In genomic region chr17:56608699-56609098, GRCm38 (mm10) we compare ENCODE assay signal across 8 mouse cellular contexts. TPM values are rescaled to one million over a fixed set of nuclear protein-coding genes. Genes with fewer than 3 reads are reported as not detected.
A peak's percentile ranks its signal among the peaks of the same experiment; 100 is the strongest.
DNase-seq lines count a peak whose midpoint lies in the region; ATAC-seq lines count a peak whose summit lies in the region.

No protein-coding gene starts in this region.

- H3K4me1 ChIP-seq in neural tube, embryonic 11.5 days (ENCODE audit: control insufficient read depth, insufficient read depth, low read length), result peaks cover 6% of the 10 kb centered on the region; the same call in 1 of the 2 replicates
- H3K4me1 ChIP-seq in limb, embryonic 13.5 days, result peaks cover 29% of the 10 kb centered on the region
- H3K4me1 ChIP-seq in stomach, embryonic 16.5 days (ENCODE audit: control insufficient read depth, insufficient read depth, low read length), result peaks cover 12% of the 10 kb centered on the region

- 55% methylated on average over 5 of the region's 5 CpGs for WGBS in neural tube, embryonic 11.5 days
- 45% methylated on average over 5 of the region's 5 CpGs for WGBS in limb, embryonic 13.5 days
- WGBS in stomach, embryonic 16.5 days, result 49% methylated on average over 5 of the region's 5 CpGs

- intact Hi-C loops in gastrocnemius, postnatal 14 days (cut with DNase I; ENCODE audit: low total_unique reads), result no loop called here

- no peaks in the 10 kb centered on the region for H3K27me3 ChIP-seq in neural tube, embryonic 11.5 days (ENCODE audit: control insufficient read depth, insufficient read depth, low read length)
- H3K27me3 ChIP-seq in limb, embryonic 13.5 days, result no peaks in the 10 kb centered on the region
- H3K27me3 ChIP-seq in stomach, embryonic 16.5 days (ENCODE audit: control insufficient read depth, insufficient read depth, low read length), result no peaks in the 10 kb centered on the region

- ATAC-seq in cerebellum, adult (ENCODE audit: insufficient number of reproducible peaks, low FRiP score, low TSS enrichment), result no peak
- no peak for ATAC-seq in neural tube, embryonic 11.5 days (ENCODE audit: insufficient read depth, low FRiP score, low TSS enrichment)
- ATAC-seq in limb, embryonic 13.5 days (ENCODE audit: low FRiP score, low read depth), result no peak
- ATAC-seq in stomach, embryonic 16.5 days (ENCODE audit: insufficient read depth, low FRiP score), result no peak

- H3K9ac ChIP-seq in neural tube, embryonic 11.5 days (ENCODE audit: low read length), result peak overlapping the region; percentile 71
- H3K9ac ChIP-seq in limb, embryonic 13.5 days, result peak overlapping the region; percentile 85
- H3K9ac ChIP-seq in stomach, embryonic 16.5 days (ENCODE audit: low read length), result peak overlapping the region; percentile 78

- H3K9me3 ChIP-seq in neural tube, embryonic 11.5 days (ENCODE audit: control insufficient read depth, low read length), result no peaks in the 10 kb centered on the region
- H3K9me3 ChIP-seq in limb, embryonic 13.5 days, result no peaks in the 10 kb centered on the region
- H3K9me3 ChIP-seq in stomach, embryonic 16.5 days (replicated peaks; ENCODE audit: control insufficient read depth, low read length), result no peaks in the 10 kb centered on the region

- H3K4me3 ChIP-seq in neural tube, embryonic 11.5 days (ENCODE audit: low read depth, low read length), result peak overlapping the region; percentile 47
- peak overlapping the region; percentile 71 for H3K4me3 ChIP-seq in limb, embryonic 13.5 days
- H3K4me3 ChIP-seq in stomach, embryonic 16.5 days (replicated peaks; ENCODE audit: low read length), result peak overlapping the region; percentile 83

- H3K4me2 ChIP-seq in neural tube, embryonic 11.5 days (ENCODE audit: low read depth), result peak overlapping the region; percentile 65
- H3K4me2 ChIP-seq in limb, embryonic 13.5 days (replicated peaks), result peak overlapping the region; percentile 88
- peak overlapping the region; percentile 92 for H3K4me2 ChIP-seq in stomach, embryonic 16.5 days (ENCODE audit: low read depth, low read length)

- peaks cover 29% of the 10 kb centered on the region for H3K36me3 ChIP-seq in neural tube, embryonic 11.5 days (ENCODE audit: control insufficient read depth, insufficient read depth, low read length)
- peaks cover 40% of the 10 kb centered on the region for H3K36me3 ChIP-seq in limb, embryonic 13.5 days
- peaks cover 22% of the 10 kb centered on the region for H3K36me3 ChIP-seq in stomach, embryonic 16.5 days (ENCODE audit: control insufficient read depth, insufficient read depth, low read length)

- DNase-seq in cerebellum, adult 9-10 months, result peak; percentile 65
- DNase-seq in neural tube, embryonic 11.5 days (ENCODE audit: low spot score), result no peak
- no peak for DNase-seq in neural tube, embryonic 10.5 days (ENCODE audit: extremely low spot score, low spot score)
- DNase-seq in urinary bladder, postnatal 4 days (ENCODE audit: low spot score in 2 of 2), result no peak
- no peak for DNase-seq in gastrocnemius, postnatal 14 days

- no peak overlapping the region for H3K27ac ChIP-seq in neural tube, embryonic 11.5 days (ENCODE audit: low read depth, low read length)
- H3K27ac ChIP-seq in limb, embryonic 13.5 days, result no peak overlapping the region; the same call in 1 of the 2 replicates
- H3K27ac ChIP-seq in stomach, embryonic 16.5 days (ENCODE audit: low read length), result peak overlapping the region; percentile 64; the same call in 1 of the 2 replicates

RNA-seq across cellular contexts. Expression of gene 2410015M20Rik, which starts 0.9 kb away (rescaled TPM):
- polyA plus RNA-seq in neural tube, embryonic 11.5 days (2014; fragmentation: Nextera tagmentation; extraction: Ambion mirVana), result 178 and 203 TPM in 2 replicates
- 226 and 230 TPM in 2 replicates for polyA plus RNA-seq in limb, embryonic 13.5 days (2015; fragmentation: Nextera tagmentation; extraction: Ambion mirVana)
- polyA plus RNA-seq in stomach, embryonic 16.5 days (2015; fragmentation: Nextera tagmentation; extraction: Ambion mirVana), result 240 and 266 TPM in 2 replicates
- total RNA-seq in gastrocnemius, postnatal 14 days (2021), result 100 to 1,000 TPM; 193 to 194 TPM

RNA-seq across cellular contexts. Expression of gene Rpl36, which starts 4.5 kb away (rescaled TPM):
- polyA plus RNA-seq in neural tube, embryonic 11.5 days (2014; fragmentation: Nextera tagmentation; extraction: Ambion mirVana), result 1,299 and 1,352 TPM in 2 replicates
- 1,714 and 1,755 TPM in 2 replicates for polyA plus RNA-seq in limb, embryonic 13.5 days (2015; fragmentation: Nextera tagmentation; extraction: Ambion mirVana)
- 1,502 and 1,716 TPM in 2 replicates for polyA plus RNA-seq in stomach, embryonic 16.5 days (2015; fragmentation: Nextera tagmentation; extraction: Ambion mirVana)
- 100 to 1,000 TPM; 679 to 780 TPM for total RNA-seq in gastrocnemius, postnatal 14 days (2021)

RNA-seq across cellular contexts. Expression of gene Lonp1, which starts 18.0 kb away (rescaled TPM):
- polyA plus RNA-seq in neural tube, embryonic 11.5 days (2014; fragmentation: Nextera tagmentation; extraction: Ambion mirVana), result 56.0 and 56.3 TPM in 2 replicates
- polyA plus RNA-seq in limb, embryonic 13.5 days (2015; fragmentation: Nextera tagmentation; extraction: Ambion mirVana), result 50.7 and 53.2 TPM in 2 replicates
- polyA plus RNA-seq in stomach, embryonic 16.5 days (2015; fragmentation: Nextera tagmentation; extraction: Ambion mirVana), result 40.7 and 42.9 TPM in 2 replicates
- 10 to 100 TPM; 50.3 to 54.5 TPM for total RNA-seq in gastrocnemius, postnatal 14 days (2021)

RNA-seq across cellular contexts. Expression of gene Catsperd, which starts 19.2 kb away (rescaled TPM):
- 0.54 and 0.92 TPM in 2 replicates for polyA plus RNA-seq in neural tube, embryonic 11.5 days (2014; fragmentation: Nextera tagmentation; extraction: Ambion mirVana)
- 0.54 and 0.92 TPM in 2 replicates for polyA plus RNA-seq in limb, embryonic 13.5 days (2015; fragmentation: Nextera tagmentation; extraction: Ambion mirVana)
- 0.17 and 0.65 TPM in 2 replicates for polyA plus RNA-seq in stomach, embryonic 16.5 days (2015; fragmentation: Nextera tagmentation; extraction: Ambion mirVana)
- total RNA-seq in gastrocnemius, postnatal 14 days (2021), result not detected

RNA-seq across cellular contexts. Expression of gene Safb, which starts 24.1 kb away (rescaled TPM):
- 114 and 120 TPM in 2 replicates for polyA plus RNA-seq in neural tube, embryonic 11.5 days (2014; fragmentation: Nextera tagmentation; extraction: Ambion mirVana)
- polyA plus RNA-seq in limb, embryonic 13.5 days (2015; fragmentation: Nextera tagmentation; extraction: Ambion mirVana), result 113 and 121 TPM in 2 replicates
- 78.9 and 88.5 TPM in 2 replicates for polyA plus RNA-seq in stomach, embryonic 16.5 days (2015; fragmentation: Nextera tagmentation; extraction: Ambion mirVana)
- total RNA-seq in gastrocnemius, postnatal 14 days (2021), result 10 to 100 TPM; 39.4 to 46.2 TPM
